Mouse (Mus musculus): ENCODE data around the gene AC140267.1. TPM values are rescaled to one million over a fixed set of nuclear protein-coding genes. Genes with fewer than 3 reads are reported as not detected.
A peak's percentile ranks its signal among the peaks of the same experiment; 100 is the strongest.

AC140267.1 gene
- polyA plus RNA-seq, 1 experiment from 2014 or later: 2.1 TPM

DNA sequence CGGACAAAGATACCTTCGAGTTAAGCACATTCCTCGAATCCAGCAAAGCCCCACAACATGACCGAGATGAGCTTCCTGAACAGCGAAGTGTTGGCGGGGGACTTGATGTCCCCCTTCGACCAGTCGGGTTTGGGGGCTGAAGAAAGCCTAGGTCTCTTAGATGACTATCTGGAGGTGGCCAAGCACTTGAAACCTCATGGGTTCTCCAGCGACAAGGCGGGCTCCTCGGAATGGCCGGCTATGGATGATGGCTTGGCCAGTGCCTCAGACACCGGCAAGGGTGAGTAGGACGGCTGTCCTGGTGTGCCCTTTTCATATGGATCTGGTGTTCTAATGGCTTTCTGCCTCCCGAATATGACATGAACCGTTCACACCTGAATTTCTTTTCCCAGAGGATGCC is 20.6 kb downstream of the AC140267.1 start:
- Histone ChIP-seq H3K27ac (replicated peaks; ENCODE audit: low read depth, low read length) (peak overlapping the region; percentile 100), H3K36me3 (ENCODE audit: control insufficient read depth, insufficient read depth, low read length) (peaks cover 59% of the 10 kb centered on the region), H3K9me3 (ENCODE audit: control insufficient read depth, low read length) (no peaks in the 10 kb centered on the region), H3K4me3 (replicated peaks; ENCODE audit: low read depth, low read length) (peak overlapping the region; percentile 100), H3K27me3 (ENCODE audit: control insufficient read depth, insufficient read depth, low read length) (no peaks in the 10 kb centered on the region), H3K4me2 (ENCODE audit: low read length) (peak overlapping the region; percentile 98), H3K9ac (replicated peaks; ENCODE audit: low read length) (peak overlapping the region; percentile 100), H3K4me1 (ENCODE audit: control insufficient read depth, insufficient read depth, low read length) (peaks cover 21% of the 10 kb centered on the region)
- DNase-seq: no peak
- 8% methylated on average over 16 of the region's 16 CpGs for WGBS
- ATAC-seq (ENCODE audit: low FRiP score, low TSS enrichment): no peak

- H3K36me3 ChIP-seq (ENCODE audit: control insufficient read depth, insufficient read depth, low read length): peaks cover 52% of the 10 kb centered on the region
- WGBS: 63% methylated on average over 12 of the region's 12 CpGs
- H3K4me1 ChIP-seq (ENCODE audit: control insufficient read depth, insufficient read depth, low read length): peaks cover 21% of the 10 kb centered on the region
- H3K4me3 ChIP-seq (replicated peaks; ENCODE audit: low read depth, low read length): peak overlapping the region; percentile 100
- ATAC-seq (ENCODE audit: low FRiP score, low TSS enrichment) (no peak), DNase-seq (no peak)
- H3K4me2 ChIP-seq (ENCODE audit: low read length): peak overlapping the region; percentile 98
- peak overlapping the region; percentile 100; the same call in 1 of the 2 replicates for H3K27ac ChIP-seq (replicated peaks; ENCODE audit: low read depth, low read length)
- H3K9me3 ChIP-seq (ENCODE audit: control insufficient read depth, low read length): no peaks in the 10 kb centered on the region
- H3K27me3 ChIP-seq (ENCODE audit: control insufficient read depth, insufficient read depth, low read length): no peaks in the 10 kb centered on the region
- peak overlapping the region; percentile 100 for H3K9ac ChIP-seq (replicated peaks; ENCODE audit: low read length)
These were observed 21.3 kb downstream of the AC140267.1 start for GRCm38 (mm10) chr15:80256656-80257601.

GRCm38 (mm10) chr15:80257602-80258239 is 22.1 kb downstream of the AC140267.1 start:
- Histone ChIP-seq H3K36me3 (ENCODE audit: control insufficient read depth, insufficient read depth, low read length) (peaks cover 49% of the 10 kb centered on the region), H3K27ac (replicated peaks; ENCODE audit: low read depth, low read length) (peak overlapping the region; percentile 21; the same call in 1 of the 2 replicates), H3K4me1 (ENCODE audit: control insufficient read depth, insufficient read depth, low read length) (peaks cover 22% of the 10 kb centered on the region), H3K27me3 (ENCODE audit: control insufficient read depth, insufficient read depth, low read length) (no peaks in the 10 kb centered on the region), H3K9me3 (ENCODE audit: control insufficient read depth, low read length) (no peaks in the 10 kb centered on the region), H3K4me2 (ENCODE audit: low read length) (peak overlapping the region; percentile 98), H3K9ac (replicated peaks; ENCODE audit: low read length) (no peak overlapping the region; the same call in 1 of the 2 replicates), H3K4me3 (replicated peaks; ENCODE audit: low read depth, low read length) (peak overlapping the region; percentile 100)
- no peak for ATAC-seq (ENCODE audit: low FRiP score, low TSS enrichment)
- 29% methylated on average over 4 of the region's 4 CpGs for WGBS
- no peak for DNase-seq

DNA sequence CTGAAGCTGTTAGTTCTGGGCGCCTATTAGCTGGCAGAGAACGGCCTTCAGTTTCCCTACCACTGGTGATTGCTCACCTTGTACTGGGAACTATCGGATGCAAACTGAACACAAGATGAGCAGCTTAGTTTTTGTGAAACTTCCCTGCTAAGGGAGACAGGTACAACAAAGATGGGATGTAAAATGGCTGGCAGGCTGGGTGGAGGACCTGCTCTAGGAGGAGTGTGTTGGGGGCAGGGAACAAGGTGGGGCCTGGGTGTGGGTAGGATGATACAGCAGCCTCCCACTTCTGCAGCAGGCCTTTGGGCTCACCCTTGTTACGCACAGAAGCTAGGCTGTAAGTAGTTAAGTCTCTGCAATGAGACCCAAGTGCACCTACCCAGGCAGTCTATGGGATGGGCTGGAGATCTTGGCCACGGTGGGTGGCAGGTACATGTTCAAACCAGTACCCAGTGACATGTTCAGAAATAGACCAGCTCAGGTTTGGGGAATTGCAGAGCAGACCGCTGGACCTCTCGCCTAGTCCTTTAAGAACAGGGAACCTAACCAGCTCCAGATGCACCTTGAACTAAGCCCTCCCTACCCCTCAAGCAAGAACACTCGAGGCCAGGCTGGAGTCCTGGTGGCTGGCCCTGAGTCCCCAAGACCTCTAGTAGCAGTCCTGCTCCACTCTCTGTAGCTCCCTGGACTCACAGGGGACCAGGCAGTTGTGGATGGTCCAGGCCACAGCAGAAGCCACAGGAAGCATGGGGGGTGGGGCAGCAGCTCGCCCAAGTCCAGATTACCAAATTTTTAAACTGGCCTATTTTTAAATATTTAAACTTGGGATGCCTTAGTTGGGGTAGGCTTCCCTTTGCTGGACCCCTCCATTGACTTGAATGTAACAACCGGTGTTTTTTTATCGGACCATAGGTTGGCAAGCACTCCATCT is 22.9 kb downstream of the AC140267.1 start:
- Histone ChIP-seq H3K27ac (replicated peaks; ENCODE audit: low read depth, low read length) (no peak overlapping the region; the same call in 1 of the 2 replicates), H3K4me2 (ENCODE audit: low read length) (no peak overlapping the region), H3K36me3 (ENCODE audit: control insufficient read depth, insufficient read depth, low read length) (peaks cover 49% of the 10 kb centered on the region), H3K9me3 (ENCODE audit: control insufficient read depth, low read length) (no peaks in the 10 kb centered on the region), H3K4me1 (ENCODE audit: control insufficient read depth, insufficient read depth, low read length) (peaks cover 29% of the 10 kb centered on the region), H3K4me3 (replicated peaks; ENCODE audit: low read depth, low read length) (0 out of 2 replicates have a peak overlapping the region, but pooled peaks have one; percentile 8), H3K27me3 (ENCODE audit: control insufficient read depth, insufficient read depth, low read length) (no peaks in the 10 kb centered on the region), H3K9ac (replicated peaks; ENCODE audit: low read length) (no peak overlapping the region; the same call in 1 of the 2 replicates)
- ATAC-seq (ENCODE audit: low FRiP score, low TSS enrichment): no peak
- 70% methylated on average over 11 of the region's 11 CpGs for WGBS
- no peak for DNase-seq

DNA sequence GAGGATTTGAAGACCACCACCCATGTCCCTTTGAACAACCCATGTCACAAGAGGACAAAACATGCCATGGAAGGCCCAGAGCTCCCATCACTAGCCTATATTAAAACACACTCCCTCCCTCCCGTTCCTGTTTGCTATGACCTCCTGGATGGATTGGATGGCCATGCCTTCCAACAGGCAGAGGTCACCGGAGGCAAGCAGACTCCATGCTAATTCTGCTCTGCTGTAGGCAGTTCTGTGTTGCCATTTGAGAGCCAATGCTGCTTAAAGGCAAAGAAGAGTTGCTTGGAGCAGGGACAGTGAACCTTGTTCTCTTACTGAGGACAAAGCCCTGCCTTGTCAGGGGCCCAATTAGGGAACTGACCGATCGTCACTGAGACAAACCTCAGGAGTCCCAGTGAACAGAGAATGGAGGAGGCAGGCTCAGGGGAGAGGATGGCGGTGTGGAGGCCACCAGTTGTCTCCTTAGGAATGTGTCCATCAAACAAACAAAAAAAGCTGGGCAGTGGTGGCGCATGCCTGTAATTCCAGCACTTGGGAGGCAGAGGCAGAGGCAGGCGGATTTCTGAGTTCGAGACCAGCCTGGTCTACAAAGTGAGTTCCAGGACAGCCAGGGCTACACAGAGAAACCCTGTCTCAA is 23.9 kb downstream of the AC140267.1 start:
- Histone ChIP-seq H3K36me3 (ENCODE audit: control insufficient read depth, insufficient read depth, low read length) (peaks cover 49% of the 10 kb centered on the region), H3K9ac (replicated peaks; ENCODE audit: low read length) (no peak overlapping the region)
- WGBS: 79% methylated on average over 8 of the region's 8 CpGs

DNA sequence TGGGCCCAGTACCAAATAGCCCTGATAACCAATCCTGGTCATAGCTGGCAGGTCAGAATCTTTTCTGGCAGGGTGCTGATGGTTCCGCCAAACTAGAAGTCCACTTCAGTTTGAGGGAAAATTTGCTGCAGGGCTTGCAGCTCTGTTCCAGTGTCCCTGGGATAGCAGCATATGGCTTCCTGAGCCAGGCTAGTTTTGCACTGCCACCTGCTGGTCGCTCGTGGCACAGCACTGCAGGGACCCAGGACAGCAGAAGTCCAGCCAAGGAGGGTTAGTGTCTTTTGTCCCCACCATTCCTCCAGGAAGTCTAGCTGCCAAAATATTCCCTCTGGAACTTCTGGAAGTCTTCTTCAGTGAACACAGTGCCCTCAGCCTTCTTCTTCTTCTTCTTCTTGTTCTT is 25.0 kb downstream of the AC140267.1 start:
- no peaks in the 10 kb centered on the region for H3K9me3 ChIP-seq (ENCODE audit: control insufficient read depth, low read length)
- WGBS: 14% methylated on average over 3 of the region's 3 CpGs
- H3K4me2 ChIP-seq (ENCODE audit: low read length): no peak overlapping the region
- no peak overlapping the region for H3K9ac ChIP-seq (replicated peaks; ENCODE audit: low read length)
- ATAC-seq (ENCODE audit: low FRiP score, low TSS enrichment) (no peak), DNase-seq (peak; percentile 91)
- no peaks in the 10 kb centered on the region for H3K27me3 ChIP-seq (ENCODE audit: control insufficient read depth, insufficient read depth, low read length)
- no peak overlapping the region for H3K27ac ChIP-seq (replicated peaks; ENCODE audit: low read depth, low read length)
- H3K36me3 ChIP-seq (ENCODE audit: control insufficient read depth, insufficient read depth, low read length): peaks cover 49% of the 10 kb centered on the region
- peaks cover 22% of the 10 kb centered on the region for H3K4me1 ChIP-seq (ENCODE audit: control insufficient read depth, insufficient read depth, low read length)
- H3K4me3 ChIP-seq (replicated peaks; ENCODE audit: low read depth, low read length): no peak overlapping the region

More for the DNA sequence above, 23.9 kb downstream of the AC140267.1 start:
- no peak overlapping the region for H3K27ac ChIP-seq (replicated peaks; ENCODE audit: low read depth, low read length)
- no peaks in the 10 kb centered on the region for H3K27me3 ChIP-seq (ENCODE audit: control insufficient read depth, insufficient read depth, low read length)
- no peak for ATAC-seq (ENCODE audit: low FRiP score, low TSS enrichment)
- H3K4me1 ChIP-seq (ENCODE audit: control insufficient read depth, insufficient read depth, low read length): peaks cover 22% of the 10 kb centered on the region
- H3K9me3 ChIP-seq (ENCODE audit: control insufficient read depth, low read length): no peaks in the 10 kb centered on the region
- no peak overlapping the region for H3K4me2 ChIP-seq (ENCODE audit: low read length)
- H3K4me3 ChIP-seq (replicated peaks; ENCODE audit: low read depth, low read length): no peak overlapping the region
- no peak for DNase-seq

DNA sequence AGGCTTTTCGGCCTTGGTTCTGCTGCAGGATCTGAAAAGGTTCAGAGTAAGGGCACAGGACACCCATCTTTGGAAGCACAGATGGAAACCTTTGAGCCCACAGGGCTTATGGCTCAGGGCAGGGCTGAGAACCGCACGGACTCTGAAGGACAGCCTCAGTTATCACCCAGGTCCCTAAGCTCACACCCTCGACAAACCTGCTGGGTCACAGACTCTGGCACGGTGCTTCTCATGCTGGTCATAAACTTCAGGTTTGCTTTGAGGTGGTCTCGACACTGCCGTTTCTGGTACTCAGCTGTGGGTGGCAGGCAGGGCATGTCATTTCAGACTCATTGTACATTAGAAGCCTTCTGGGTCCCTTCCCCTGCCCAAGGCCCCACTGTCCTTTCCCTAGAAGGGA is 25.5 kb downstream of the AC140267.1 start:
- WGBS: 81% methylated on average over 7 of the region's 7 CpGs
- H3K27ac ChIP-seq (replicated peaks; ENCODE audit: low read depth, low read length): no peak overlapping the region
- no peak for ATAC-seq (ENCODE audit: low FRiP score, low TSS enrichment)
- H3K4me3 ChIP-seq (replicated peaks; ENCODE audit: low read depth, low read length): no peak overlapping the region
- H3K9me3 ChIP-seq (ENCODE audit: control insufficient read depth, low read length): no peaks in the 10 kb centered on the region
- H3K27me3 ChIP-seq (ENCODE audit: control insufficient read depth, insufficient read depth, low read length): no peaks in the 10 kb centered on the region
- no peak overlapping the region for H3K4me2 ChIP-seq (ENCODE audit: low read length)
- no peak for DNase-seq
- H3K9ac ChIP-seq (replicated peaks; ENCODE audit: low read length): no peak overlapping the region
- H3K4me1 ChIP-seq (ENCODE audit: control insufficient read depth, insufficient read depth, low read length): peaks cover 22% of the 10 kb centered on the region
- H3K36me3 ChIP-seq (ENCODE audit: control insufficient read depth, insufficient read depth, low read length): peaks cover 49% of the 10 kb centered on the region

Measured in midbrain, embryonic 14.5 days (tissue).